Mouse (Mus musculus): Measurements from ENCODE around the gene Ly6c1. TPM values are rescaled to one million over a fixed set of nuclear protein-coding genes. Genes with fewer than 3 reads are reported as not detected.
"Not testable (repeated sequence)": the region's sequence is repeated elsewhere in the genome, so short reads cannot be mapped to it uniquely, and the experiment has no call there.

The Ly6c1 gene
- total and polyA plus RNA-seq, 3 experiments: not detected

DNA sequence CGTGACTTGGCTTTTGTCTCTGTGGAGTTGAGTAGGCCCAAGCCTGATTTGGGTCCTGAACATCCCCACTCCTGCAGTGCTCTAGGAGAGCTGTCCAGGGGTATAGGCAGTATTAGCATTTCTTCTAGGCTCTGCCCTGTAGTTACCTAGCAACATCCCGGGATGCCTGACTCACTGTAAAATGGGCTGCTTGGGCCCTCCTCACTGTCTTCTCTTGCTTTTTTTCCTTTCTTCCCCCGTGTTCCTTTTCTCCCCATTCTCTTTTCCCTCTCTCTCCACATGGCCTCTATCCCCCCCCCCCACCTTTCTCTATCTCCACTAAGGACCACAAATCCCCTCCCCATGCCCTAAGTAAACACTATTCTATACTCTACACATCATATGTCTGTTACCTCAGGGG lies 2.5 kb upstream of the Ly6c1 start:
- H3K4me3 ChIP-seq (replicated peaks in 1 of 3; ENCODE audit: low read depth in 2 of 3, low read length in 2 of 3, poor library complexity in 1 of 3); DNase-seq (ENCODE audit: extremely low read depth); H3K36me3 ChIP-seq (replicated peaks in 1 of 2; ENCODE audit: control insufficient read depth in 1 of 2, insufficient read depth in 1 of 2, low read length in 1 of 2); H3K4me1 ChIP-seq (ENCODE audit: control insufficient read depth in 1 of 2, insufficient read depth in 2 of 2); H3K9me3 ChIP-seq (replicated peaks; ENCODE audit: low read length); H3K79me2 ChIP-seq (replicated peaks; ENCODE audit: control insufficient read depth, extremely low read depth, insufficient read depth, poor library complexity, severe bottlenecking); H3K27ac ChIP-seq (ENCODE audit: insufficient read depth, low read depth); dilution Hi-C loops (cut with MboI; ENCODE audit: extremely low pct_ligation_motif_present, extremely low pct_unique_long_range_greater_than_20kb, low sequenced_read_pairs); H3K4me2 ChIP-seq (ENCODE audit: insufficient read depth, low read depth, poor library complexity, severe bottlenecking); H3K9ac ChIP-seq (ENCODE audit: insufficient read depth, low read depth); in situ Hi-C loops (cut with MboI; ENCODE audit: low pct_ligation_motif_present, low pct_unique_long_range_greater_than_20kb, low sequenced_read_pairs); H3K27me3 ChIP-seq (replicated peaks): not testable (repeated sequence)

DNA sequence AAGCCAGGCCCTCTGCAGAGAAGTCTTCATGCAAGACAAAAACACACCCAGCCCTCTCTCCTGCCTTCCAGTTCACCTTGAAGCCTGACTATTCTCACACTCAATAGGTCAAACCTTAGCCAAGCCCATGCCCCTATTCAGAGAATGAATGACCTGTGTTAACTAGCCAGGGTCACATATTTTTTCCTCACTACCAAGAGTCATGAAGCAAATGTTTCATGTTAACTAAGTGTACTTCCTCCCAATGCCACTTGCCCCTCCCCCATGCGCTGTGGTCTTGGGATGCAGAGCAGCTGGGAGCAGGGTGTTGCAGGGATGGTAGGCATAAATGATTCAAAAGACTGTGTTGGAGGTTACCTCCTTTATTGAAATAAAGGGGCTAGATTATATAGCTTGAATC lies 2.0 kb upstream of the Ly6c1 start:
- H3K4me3 ChIP-seq (replicated peaks in 1 of 3; ENCODE audit: low read depth in 2 of 3, low read length in 2 of 3, poor library complexity in 1 of 3); H3K9me3 ChIP-seq (replicated peaks; ENCODE audit: low read length); H3K79me2 ChIP-seq (replicated peaks; ENCODE audit: control insufficient read depth, extremely low read depth, insufficient read depth, poor library complexity, severe bottlenecking); dilution Hi-C loops (cut with MboI; ENCODE audit: extremely low pct_ligation_motif_present, extremely low pct_unique_long_range_greater_than_20kb, low sequenced_read_pairs); H3K9ac ChIP-seq (ENCODE audit: insufficient read depth, low read depth); H3K27me3 ChIP-seq (replicated peaks); in situ Hi-C loops (cut with MboI; ENCODE audit: low pct_ligation_motif_present, low pct_unique_long_range_greater_than_20kb, low sequenced_read_pairs); DNase-seq (ENCODE audit: extremely low read depth); H3K36me3 ChIP-seq (replicated peaks in 1 of 2; ENCODE audit: control insufficient read depth in 1 of 2, insufficient read depth in 1 of 2, low read length in 1 of 2); H3K4me2 ChIP-seq (ENCODE audit: insufficient read depth, low read depth, poor library complexity, severe bottlenecking); H3K27ac ChIP-seq (ENCODE audit: insufficient read depth, low read depth); H3K4me1 ChIP-seq (ENCODE audit: control insufficient read depth in 1 of 2, insufficient read depth in 2 of 2): not testable (repeated sequence)

DNA sequence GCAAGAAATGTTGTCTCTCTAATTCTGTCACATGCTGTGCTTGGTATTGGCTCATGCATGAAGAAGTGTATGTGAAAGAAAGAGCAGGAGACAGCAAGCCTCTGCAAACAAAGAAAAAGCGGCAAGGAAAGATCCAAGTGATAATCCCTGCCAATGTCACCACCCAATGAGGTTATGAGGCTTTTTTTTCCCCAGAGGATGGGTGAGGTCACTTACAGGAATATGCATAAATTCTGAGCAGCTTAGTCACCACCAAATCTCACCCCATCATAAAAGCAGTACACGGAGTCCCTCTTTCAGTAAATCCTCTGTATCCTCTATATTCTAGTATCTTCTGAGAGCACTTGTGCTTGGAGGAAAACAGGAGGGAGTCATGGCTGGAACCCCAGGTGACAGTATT lies 1.2 kb upstream of the Ly6c1 start:
- H3K79me2 ChIP-seq (replicated peaks; ENCODE audit: control insufficient read depth, extremely low read depth, insufficient read depth, poor library complexity, severe bottlenecking); H3K4me3 ChIP-seq (replicated peaks in 1 of 3; ENCODE audit: low read depth in 2 of 3, low read length in 2 of 3, poor library complexity in 1 of 3); H3K4me2 ChIP-seq (ENCODE audit: insufficient read depth, low read depth, poor library complexity, severe bottlenecking); H3K27me3 ChIP-seq (replicated peaks); DNase-seq (ENCODE audit: extremely low read depth); H3K36me3 ChIP-seq (replicated peaks in 1 of 2; ENCODE audit: control insufficient read depth in 1 of 2, insufficient read depth in 1 of 2, low read length in 1 of 2); H3K9ac ChIP-seq (ENCODE audit: insufficient read depth, low read depth); H3K4me1 ChIP-seq (ENCODE audit: control insufficient read depth in 1 of 2, insufficient read depth in 2 of 2); H3K9me3 ChIP-seq (replicated peaks; ENCODE audit: low read length); H3K27ac ChIP-seq (ENCODE audit: insufficient read depth, low read depth); in situ Hi-C loops (cut with MboI; ENCODE audit: low pct_ligation_motif_present, low pct_unique_long_range_greater_than_20kb, low sequenced_read_pairs); dilution Hi-C loops (cut with MboI; ENCODE audit: extremely low pct_ligation_motif_present, extremely low pct_unique_long_range_greater_than_20kb, low sequenced_read_pairs): not testable (repeated sequence)

DNA sequence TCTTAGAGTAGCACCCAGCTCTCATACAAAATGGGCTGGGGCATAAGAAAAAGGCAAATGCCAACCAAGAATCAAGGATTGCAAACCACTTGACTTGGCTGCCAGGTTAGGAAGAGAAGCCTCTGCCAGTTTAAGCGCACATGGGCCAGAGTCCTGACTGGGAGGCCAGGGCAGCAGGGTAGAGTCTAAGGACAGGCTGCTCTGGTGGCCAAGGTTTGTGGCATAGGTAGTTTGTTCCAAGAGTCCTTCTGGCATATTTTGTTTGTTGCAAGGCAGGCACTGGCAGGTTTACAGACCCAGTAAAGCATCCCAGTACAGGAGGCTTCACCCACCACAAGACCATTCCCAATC lies 685 bp downstream of the Ly6c1 start:
- H3K79me2 ChIP-seq (replicated peaks; ENCODE audit: control insufficient read depth, extremely low read depth, insufficient read depth, poor library complexity, severe bottlenecking); dilution Hi-C loops (cut with MboI; ENCODE audit: extremely low pct_ligation_motif_present, extremely low pct_unique_long_range_greater_than_20kb, low sequenced_read_pairs); H3K36me3 ChIP-seq (replicated peaks in 1 of 2; ENCODE audit: control insufficient read depth in 1 of 2, insufficient read depth in 1 of 2, low read length in 1 of 2); H3K4me1 ChIP-seq (ENCODE audit: control insufficient read depth in 1 of 2, insufficient read depth in 2 of 2); H3K27me3 ChIP-seq (replicated peaks); in situ Hi-C loops (cut with MboI; ENCODE audit: low pct_ligation_motif_present, low pct_unique_long_range_greater_than_20kb, low sequenced_read_pairs); H3K27ac ChIP-seq (ENCODE audit: insufficient read depth, low read depth); H3K9me3 ChIP-seq (replicated peaks; ENCODE audit: low read length); DNase-seq (ENCODE audit: extremely low read depth); H3K4me2 ChIP-seq (ENCODE audit: insufficient read depth, low read depth, poor library complexity, severe bottlenecking); H3K9ac ChIP-seq (ENCODE audit: insufficient read depth, low read depth); H3K4me3 ChIP-seq (replicated peaks in 1 of 3; ENCODE audit: low read depth in 2 of 3, low read length in 2 of 3, poor library complexity in 1 of 3): not testable (repeated sequence)

DNA sequence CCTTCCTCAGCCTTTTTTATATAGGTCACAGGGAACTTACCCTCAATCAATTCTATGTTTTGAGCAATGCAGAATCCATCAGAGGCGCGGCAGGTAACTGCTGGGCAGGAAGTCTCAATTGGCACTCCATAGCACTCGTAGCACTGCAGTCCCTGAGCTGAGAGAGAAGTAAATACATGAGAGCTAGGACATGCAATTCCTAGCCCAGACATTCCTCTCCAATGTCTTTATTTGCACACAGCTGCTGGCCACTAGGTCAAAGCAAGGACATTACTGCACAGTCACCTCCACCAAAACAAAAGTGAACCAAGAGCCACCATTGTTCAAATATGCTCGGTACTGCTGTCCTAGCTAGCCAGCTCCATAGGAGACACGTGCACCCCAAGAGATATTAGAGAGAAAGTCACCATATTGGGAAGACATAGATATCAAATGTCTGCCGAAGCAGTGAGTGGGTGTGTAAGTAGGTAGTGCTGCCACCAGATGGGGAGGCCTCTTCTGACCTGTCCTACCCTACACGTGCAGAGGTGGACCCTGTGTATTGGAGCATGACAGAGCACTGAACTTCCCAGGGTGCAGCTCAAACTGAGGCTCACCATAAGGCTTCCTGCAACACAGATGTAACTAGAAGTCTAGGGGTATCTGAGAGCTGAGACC lies 1.2 kb downstream of the Ly6c1 start:
- H3K9ac ChIP-seq (ENCODE audit: insufficient read depth, low read depth); in situ Hi-C loops (cut with MboI; ENCODE audit: low pct_ligation_motif_present, low pct_unique_long_range_greater_than_20kb, low sequenced_read_pairs); H3K27ac ChIP-seq (ENCODE audit: insufficient read depth, low read depth); H3K4me1 ChIP-seq (ENCODE audit: control insufficient read depth in 1 of 2, insufficient read depth in 2 of 2); H3K4me2 ChIP-seq (ENCODE audit: insufficient read depth, low read depth, poor library complexity, severe bottlenecking); dilution Hi-C loops (cut with MboI; ENCODE audit: extremely low pct_ligation_motif_present, extremely low pct_unique_long_range_greater_than_20kb, low sequenced_read_pairs); H3K79me2 ChIP-seq (replicated peaks; ENCODE audit: control insufficient read depth, extremely low read depth, insufficient read depth, poor library complexity, severe bottlenecking); H3K27me3 ChIP-seq (replicated peaks); H3K9me3 ChIP-seq (replicated peaks; ENCODE audit: low read length); DNase-seq (ENCODE audit: extremely low read depth); H3K36me3 ChIP-seq (replicated peaks in 1 of 2; ENCODE audit: control insufficient read depth in 1 of 2, insufficient read depth in 1 of 2, low read length in 1 of 2); H3K4me3 ChIP-seq (replicated peaks in 1 of 3; ENCODE audit: low read depth in 2 of 3, low read length in 2 of 3, poor library complexity in 1 of 3): not testable (repeated sequence)

DNA sequence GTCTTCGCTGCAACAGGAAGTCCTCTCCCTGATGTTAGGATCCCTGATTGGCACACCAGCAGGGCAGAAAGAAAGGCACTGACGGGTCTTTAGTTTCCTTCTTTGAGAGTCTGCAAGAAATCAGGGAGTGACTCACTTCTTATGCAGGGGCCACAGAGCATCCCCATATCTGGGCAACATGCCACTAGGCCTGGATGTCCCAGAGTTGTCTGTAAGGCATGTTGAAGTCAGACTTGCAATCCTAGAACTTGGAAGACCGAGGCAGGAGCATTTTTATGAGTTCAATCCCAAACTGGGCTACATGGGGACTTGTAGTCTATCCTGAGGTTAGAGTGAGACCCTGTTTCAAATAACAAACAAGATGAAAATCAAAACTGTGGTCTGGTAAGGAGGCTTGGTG lies 3.1 kb downstream of the Ly6c1 start:
- H3K36me3 ChIP-seq (replicated peaks in 1 of 2; ENCODE audit: control insufficient read depth in 1 of 2, insufficient read depth in 1 of 2, low read length in 1 of 2); dilution Hi-C loops (cut with MboI; ENCODE audit: extremely low pct_ligation_motif_present, extremely low pct_unique_long_range_greater_than_20kb, low sequenced_read_pairs); H3K4me2 ChIP-seq (ENCODE audit: insufficient read depth, low read depth, poor library complexity, severe bottlenecking); H3K27ac ChIP-seq (ENCODE audit: insufficient read depth, low read depth); DNase-seq (ENCODE audit: extremely low read depth); in situ Hi-C loops (cut with MboI; ENCODE audit: low pct_ligation_motif_present, low pct_unique_long_range_greater_than_20kb, low sequenced_read_pairs); H3K4me3 ChIP-seq (replicated peaks in 1 of 3; ENCODE audit: low read depth in 2 of 3, low read length in 2 of 3, poor library complexity in 1 of 3); H3K79me2 ChIP-seq (replicated peaks; ENCODE audit: control insufficient read depth, extremely low read depth, insufficient read depth, poor library complexity, severe bottlenecking); H3K9me3 ChIP-seq (replicated peaks; ENCODE audit: low read length); H3K27me3 ChIP-seq (replicated peaks); H3K4me1 ChIP-seq (ENCODE audit: control insufficient read depth in 1 of 2, insufficient read depth in 2 of 2); H3K9ac ChIP-seq (ENCODE audit: insufficient read depth, low read depth): not testable (repeated sequence)
